Mouse (Mus musculus) brain, embryonic 14.5 days (tissue): Measurements from ENCODE around the gene Phf12.

Experiments used
- CTCF ChIP-seq: fragments of 200-500 bp; IDR thresholded peaks from 2 replicates; pipeline ENCODE4 v1.5.1; 2012; ENCODE audit warnings: inconsistent platforms, mild to moderate bottlenecking, moderate library complexity, borderline replicate concordance; ENCODE audit not compliant: insufficient read depth, insufficient read length; ENCODE audit errors: extremely low read depth
- POLR2A ChIP-seq: fragments of 200-500 bp; IDR thresholded peaks from 2 replicates; pipeline ENCODE4 v1.6.1; 2012; ENCODE audit warnings: mild to moderate bottlenecking, inconsistent platforms, borderline replicate concordance; ENCODE audit not compliant: poor library complexity, insufficient read depth, insufficient read length, severe bottlenecking; ENCODE audit errors: extremely low read depth

- TF ChIP-seq CTCF (no peak), POLR2A (no peak)
Measured at GRCm38 (mm10) chr11:77984836-77985231, 2.3 kb downstream of the Phf12 start.
